Mouse (Mus musculus) small intestine, adult 2 months (tissue): ENCODE data around the gene Gm5269. TPM values are rescaled to one million over a fixed set of nuclear protein-coding genes. Genes with fewer than 3 reads are reported as not detected.

ENCODE experiments used
- H3K27ac ChIP-seq: fragments of 200-500 bp; 2 replicates; pipeline ENCODE4 v1.5.1; 2012; ENCODE audit warnings: low read depth, low read length, control low read depth, inconsistent platforms; ENCODE audit not compliant: insufficient read depth
- H3K27me3 ChIP-seq: fragments of 200-500 bp; 2 replicates; pipeline ENCODE4 v1.6.1; 2012; ENCODE audit warnings: mild to moderate bottlenecking, moderate library complexity, low read length, inconsistent platforms; ENCODE audit not compliant: control insufficient read depth, insufficient read depth
- H3K36me3 ChIP-seq: fragments of 200-500 bp; 2 replicates; pipeline ENCODE4 v1.6.1; 2012; ENCODE audit warnings: mild to moderate bottlenecking, low read length, control low read depth, inconsistent platforms; ENCODE audit not compliant: control insufficient read depth, insufficient read depth
- H3K4me1 ChIP-seq: fragments of 200-500 bp; 2 replicates; pipeline ENCODE4 v1.6.1; 2012; ENCODE audit warnings: low read length, inconsistent platforms, mixed read lengths; ENCODE audit not compliant: control insufficient read depth, insufficient read depth, insufficient read length
- H3K4me3 ChIP-seq: fragments of 200-500 bp; 2 replicates; pipeline ENCODE4 v1.5.1; 2012; ENCODE audit warnings: low read depth, mild to moderate bottlenecking, control low read depth, inconsistent platforms, low read length, moderate library complexity
- CTCF ChIP-seq: fragments of 200-500 bp; IDR thresholded peaks from 2 replicates; pipeline ENCODE4 v1.5.1; 2012; ENCODE audit warnings: low read depth, mild to moderate bottlenecking, control low read depth, inconsistent platforms, low read length, moderate library complexity, mixed read lengths; ENCODE audit not compliant: insufficient replicate concordance, insufficient read length; ENCODE audit errors: extremely low read depth
- POLR2A ChIP-seq: fragments of 200-500 bp; IDR thresholded peaks from 2 replicates; pipeline ENCODE4 v1.6.1; 2012; ENCODE audit warnings: low read depth, mild to moderate bottlenecking, control low read depth, inconsistent platforms, low read length, moderate library complexity
- WGBS: fragments of 180-500 bp; shearing (Covaris S2); methylation state at CpG from one replicate; pipeline ENCODE4 v1.1.7; 2018; 5-methylcytosine and 5-hydroxymethylcytosine counted together
- polyA plus RNA-seq: library from polyadenylated mRNA; depleted of rRNA; stranded (reverse); fragments of >200 nt; gene quantifications from 2 replicates; pipeline ENCODE4 v1.2.3, GENCODE M21; 2012; rRNA removed

Gene Gm5269
- polyA plus RNA-seq: not detected in 2 replicates

DNA sequence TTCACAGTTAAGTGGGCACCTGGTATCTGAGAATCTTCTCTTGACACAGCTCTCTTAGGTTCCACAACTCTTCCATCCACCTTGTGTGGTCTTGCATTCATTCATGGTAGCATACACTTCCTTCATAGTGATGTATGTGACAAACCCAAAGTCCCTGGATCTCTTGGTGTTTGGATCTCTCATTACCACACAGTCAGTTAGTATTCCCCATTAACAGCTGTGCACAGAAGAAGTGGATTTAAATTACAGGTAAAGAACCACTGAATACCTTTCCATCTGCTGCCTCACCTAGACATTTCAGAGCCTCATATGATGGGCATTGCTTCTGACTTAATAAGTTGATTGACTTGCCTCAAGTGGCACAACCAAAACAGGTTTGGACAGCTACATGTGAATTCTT is at the start of gene Gm5269:
Gene Gm5269, minus strand, starts transcription at position 101 of the 400 bp plus-strand sequence.
- no peak within 1 kb of the TSS for H3K27ac ChIP-seq
- no peaks in the 10 kb centered on the region for H3K4me1 ChIP-seq
- TF ChIP-seq POLR2A (no peak), CTCF (no peak)
- H3K36me3 ChIP-seq: no peaks in the 10 kb centered on the region
- no peak within 1 kb of the TSS for H3K4me3 ChIP-seq
- H3K27me3 ChIP-seq: no peaks in the 10 kb centered on the region

DNA sequence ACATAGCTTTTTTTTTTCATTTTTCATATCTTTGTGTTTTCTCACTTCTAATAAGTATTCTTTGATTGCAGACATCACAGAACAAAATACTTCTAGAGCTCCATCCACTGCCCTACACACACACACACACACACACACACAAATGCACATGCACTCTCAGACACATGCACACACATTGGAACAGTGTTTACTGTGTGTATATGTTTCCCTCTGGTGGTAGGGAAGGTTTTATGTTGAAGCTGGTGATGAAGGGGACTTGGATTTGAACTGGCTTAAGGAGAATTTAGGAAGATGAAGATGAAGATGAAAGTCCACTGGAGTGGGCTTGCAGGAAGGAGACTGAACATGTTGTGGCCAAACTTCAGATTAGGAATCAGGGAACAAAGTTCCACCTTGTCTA is 41.1 kb upstream of the Gm5269 start:
- H3K27ac ChIP-seq: no peak overlapping the region
- H3K36me3 ChIP-seq: no peaks in the 10 kb centered on the region
- no peak overlapping the region for H3K4me3 ChIP-seq
- TF ChIP-seq CTCF (no peak), POLR2A (no peak)
- H3K4me1 ChIP-seq: 0 out of 2 replicates have a peak, but pooled peaks cover under 1% of the 10 kb centered on the region
- H3K27me3 ChIP-seq: no peaks in the 10 kb centered on the region

DNA sequence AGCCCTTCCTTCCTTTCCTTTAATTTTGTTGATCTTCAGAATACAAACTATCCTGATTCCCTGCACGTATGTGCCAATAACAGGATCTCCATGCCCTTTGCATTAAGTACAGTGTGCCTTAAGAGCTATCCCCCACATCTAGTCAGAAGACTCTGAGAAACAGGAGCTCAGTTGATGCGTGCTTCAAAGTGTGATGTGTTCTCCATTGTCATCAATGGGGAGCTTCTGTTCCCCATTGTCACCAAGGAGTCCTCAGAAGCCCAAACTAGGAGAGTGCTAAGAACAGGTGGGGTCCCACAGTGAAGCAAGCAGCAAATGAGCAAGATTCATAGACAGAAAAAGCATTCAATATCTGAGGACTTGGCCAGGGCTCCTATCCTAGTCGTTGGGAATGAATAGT is 36.8 kb upstream of the Gm5269 start:
- H3K27me3 ChIP-seq: 0 out of 2 replicates have a peak, but pooled peaks cover 3% of the 10 kb centered on the region
- H3K27ac ChIP-seq: no peak overlapping the region
- WGBS: 69% methylated on average over 3 of the region's 3 CpGs
- no peak overlapping the region for H3K4me3 ChIP-seq
- no peaks in the 10 kb centered on the region for H3K36me3 ChIP-seq
- TF ChIP-seq CTCF (no peak), POLR2A (no peak)
- 0 out of 2 replicates have a peak, but pooled peaks cover 2% of the 10 kb centered on the region for H3K4me1 ChIP-seq

DNA sequence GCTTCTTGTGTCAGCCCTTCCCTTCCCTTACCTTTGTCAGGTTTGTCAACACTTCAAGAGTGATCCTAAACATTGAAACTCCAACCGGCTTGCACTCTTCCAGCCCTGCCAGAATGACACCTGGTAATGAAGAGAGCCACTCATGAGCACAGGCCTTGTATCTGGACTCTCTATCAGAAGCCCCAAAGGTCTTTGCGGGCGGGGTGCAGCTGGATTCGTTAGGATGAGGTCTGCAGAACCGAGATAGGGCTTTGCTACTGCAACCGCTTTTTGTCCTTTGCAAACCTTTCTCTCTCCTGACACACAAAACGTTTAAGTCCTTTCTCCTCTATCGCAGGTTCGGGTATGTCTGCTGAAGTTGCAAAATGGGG is 36.3 kb upstream of the Gm5269 start, which contains the start of gene Slc40a1:
Gene Slc40a1, minus strand, starts transcription at position 131 of the 371 bp plus-strand sequence.
- WGBS: 39% methylated on average over 9 of the region's 9 CpGs
- H3K4me1 ChIP-seq: 0 out of 2 replicates have a peak, but pooled peaks cover 2% of the 10 kb centered on the region
- 0 out of 2 replicates have a peak, but pooled peaks cover 3% of the 10 kb centered on the region for H3K27me3 ChIP-seq
- H3K36me3 ChIP-seq: no peaks in the 10 kb centered on the region
- no peak for TF ChIP-seq CTCF
- no peak for TF ChIP-seq POLR2A
- peak within 1 kb of the TSS; percentile 74 for H3K4me3 ChIP-seq
- peak within 1 kb of the TSS; percentile 4; the same call in 1 of the 2 replicates for H3K27ac ChIP-seq

DNA sequence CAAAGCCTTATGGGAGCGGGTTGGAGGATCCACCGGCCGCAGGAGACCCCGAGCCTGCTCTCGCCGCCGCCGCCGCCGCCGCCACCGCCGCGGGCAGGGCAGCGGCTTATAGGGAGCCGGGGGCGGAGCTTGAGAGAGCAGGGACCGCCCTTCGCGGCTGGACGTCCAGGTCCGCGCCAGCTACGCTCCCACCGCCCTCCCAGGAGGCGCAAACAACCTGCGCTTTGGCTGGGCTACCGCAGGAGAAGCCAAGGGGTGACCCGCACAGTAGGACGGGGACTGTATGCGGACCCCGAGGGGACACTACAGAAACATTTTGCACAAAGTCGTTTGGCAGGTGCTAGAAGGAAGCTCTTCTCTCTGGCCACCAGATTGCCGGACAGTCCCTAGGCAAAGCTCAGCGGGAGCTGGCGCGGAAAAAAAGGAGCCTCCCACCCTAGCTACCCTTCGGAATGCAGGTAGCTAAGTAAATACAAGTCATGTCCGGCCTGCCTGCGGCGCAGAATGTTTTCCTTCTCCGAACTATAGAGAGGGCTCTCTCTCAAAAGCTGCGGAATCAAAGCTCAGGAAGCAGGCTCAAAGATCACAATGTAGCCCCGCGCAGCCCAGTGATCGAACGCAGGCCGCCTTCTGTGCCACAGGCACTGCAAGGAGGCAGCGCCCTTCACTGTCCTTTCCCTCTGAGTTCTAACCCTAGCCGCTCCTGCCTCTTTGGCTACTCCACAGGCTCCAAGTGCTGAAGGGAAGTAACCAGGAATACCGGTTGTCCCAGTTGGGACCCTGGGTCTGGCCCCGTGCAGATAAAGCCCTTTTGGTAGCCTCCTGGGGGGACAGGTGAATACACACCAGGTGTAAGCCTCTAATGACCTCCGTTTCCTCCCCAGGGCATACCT is 35.7 kb upstream of the Gm5269 start:
- H3K4me1 ChIP-seq: 0 out of 2 replicates have a peak, but pooled peaks cover 2% of the 10 kb centered on the region

DNA sequence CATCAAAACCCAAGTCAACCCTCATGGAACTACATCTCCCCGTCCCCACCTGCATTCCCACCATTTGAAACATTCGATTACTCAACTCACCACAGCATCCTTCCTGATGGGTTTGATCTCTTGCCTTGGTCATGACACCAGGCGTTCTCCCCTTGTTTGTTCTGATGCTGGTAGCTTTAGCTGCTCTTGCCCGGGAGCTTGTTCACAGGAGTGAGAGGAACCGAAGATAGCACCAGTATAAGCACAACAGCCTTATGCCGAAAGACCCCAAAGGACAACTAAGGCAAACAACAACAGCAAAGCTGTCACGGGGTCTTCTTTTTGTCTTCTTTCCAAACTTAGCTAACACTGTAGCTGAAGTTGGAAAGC is 35.0 kb upstream of the Gm5269 start:
- H3K27ac ChIP-seq: no peak overlapping the region
- 0 out of 2 replicates have a peak, but pooled peaks cover 3% of the 10 kb centered on the region for H3K27me3 ChIP-seq

More for the DNA sequence above, 35.7 kb upstream of the Gm5269 start:
- no peak; the same call in none of the 2 replicates for TF ChIP-seq POLR2A
- Histone ChIP-seq H3K36me3 (no peaks in the 10 kb centered on the region), H3K4me3 (peak overlapping the region; percentile 74), H3K27ac (peak overlapping the region; percentile 4; the same call in 1 of the 2 replicates), H3K27me3 (0 out of 2 replicates have a peak, but pooled peaks cover 3% of the 10 kb centered on the region)
- 1% methylated on average over 53 of the region's 53 CpGs for whole genome bisulfite sequencing

DNA sequence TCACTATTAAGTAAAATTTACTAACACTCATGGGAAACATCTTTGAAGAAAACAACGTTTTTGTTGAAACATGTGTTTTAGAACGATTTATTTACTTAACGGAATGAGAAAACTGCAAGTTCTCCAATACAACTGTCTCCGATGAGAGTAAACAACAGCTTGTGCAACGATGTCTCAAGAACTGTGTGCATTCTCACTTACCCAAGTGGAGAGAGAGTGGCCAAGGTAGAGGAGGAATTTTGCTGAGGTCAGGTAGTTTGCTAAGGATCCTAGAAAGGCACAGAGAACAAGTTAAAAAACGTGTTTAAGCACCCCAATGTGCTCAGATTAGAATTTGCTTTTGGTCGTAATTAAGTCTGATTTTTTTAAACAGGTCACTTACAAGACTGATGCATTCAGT is 34.4 kb upstream of the Gm5269 start:
- WGBS: 43% methylated on average over 7 of the region's 7 CpGs
- H3K36me3 ChIP-seq: no peaks in the 10 kb centered on the region
- no peak overlapping the region for H3K4me3 ChIP-seq
- 0 out of 2 replicates have a peak, but pooled peaks cover 2% of the 10 kb centered on the region for H3K4me1 ChIP-seq
- TF ChIP-seq POLR2A (no peak), CTCF (no peak)
- H3K27ac ChIP-seq: no peak overlapping the region
- 0 out of 2 replicates have a peak, but pooled peaks cover 3% of the 10 kb centered on the region for H3K27me3 ChIP-seq

More for the DNA sequence above, 35.0 kb upstream of the Gm5269 start:
- Histone ChIP-seq H3K4me1 (0 out of 2 replicates have a peak, but pooled peaks cover 2% of the 10 kb centered on the region), H3K36me3 (no peaks in the 10 kb centered on the region), H3K4me3 (peak overlapping the region; percentile 74)
- whole genome bisulfite sequencing: 3% methylated on average over 7 of the region's 7 CpGs
- no peak for TF ChIP-seq CTCF
- TF ChIP-seq POLR2A: no peak
